Mouse (Mus musculus): ENCODE data around the gene Zfp180. TPM values are rescaled to one million over a fixed set of nuclear protein-coding genes. Genes with fewer than 3 reads are reported as not detected.

Gene Zfp180
- polyA plus RNA-seq, 1 experiment from 2014 or later, result 27.9 TPM

GRCm38 (mm10) chr7:24113001-24113400, 31.3 kb downstream of the Zfp180 start:
- WGBS, result 11% methylated on average over 12 of the region's 12 CpGs
- peak overlapping the region; percentile 81 for H3K27ac ChIP-seq
- peaks cover 20% of the 10 kb centered on the region for H3K36me3 ChIP-seq (replicated peaks)
- peaks cover 8% of the 10 kb centered on the region for H3K4me1 ChIP-seq
- no peaks in the 10 kb centered on the region for H3K27me3 ChIP-seq (ENCODE audit: poor library complexity, severe bottlenecking)
- peak; percentile 21 for DNase-seq (ENCODE audit: extremely low spot score, low spot score)
- peak overlapping the region; percentile 73 for H3K4me3 ChIP-seq
- peaks cover 26% of the 10 kb centered on the region for H3K9me3 ChIP-seq

GRCm38 (mm10) chr7:24116655-24117054, 34.9 kb downstream of the Zfp180 start:
- 85% methylated on average over 4 of the region's 4 CpGs for WGBS
- Histone ChIP-seq H3K9me3 (no peaks in the 10 kb centered on the region; the same call in 1 of the 2 replicates), H3K27ac (no peak overlapping the region), H3K36me3 (replicated peaks) (no peaks in the 10 kb centered on the region), H3K4me3 (no peak overlapping the region), H3K4me1 (peaks cover 8% of the 10 kb centered on the region), H3K27me3 (ENCODE audit: poor library complexity, severe bottlenecking) (no peaks in the 10 kb centered on the region)
- DNase-seq (ENCODE audit: extremely low spot score, low spot score), result no peak

- DNase-seq (ENCODE audit: extremely low spot score, low spot score), result no peak
- peaks cover 15% of the 10 kb centered on the region for H3K4me1 ChIP-seq
- WGBS, result 17% methylated on average over 6 of the region's 6 CpGs
- peak overlapping the region; percentile 86 for H3K27ac ChIP-seq
- H3K4me3 ChIP-seq, result peak overlapping the region; percentile 79
- H3K36me3 ChIP-seq (replicated peaks), result peaks cover 27% of the 10 kb centered on the region
- H3K9me3 ChIP-seq, result peaks cover 7% of the 10 kb centered on the region; the same call in 1 of the 2 replicates
- H3K27me3 ChIP-seq (ENCODE audit: poor library complexity, severe bottlenecking), result no peaks in the 10 kb centered on the region
Observed at GRCm38 (mm10) chr7:24133425-24133995, 51.8 kb downstream of the Zfp180 start.

- Histone ChIP-seq H3K27me3 (ENCODE audit: poor library complexity, severe bottlenecking) (no peaks in the 10 kb centered on the region), H3K27ac (peak within 1 kb of the TSS; percentile 86), H3K36me3 (replicated peaks) (peaks cover 33% of the 10 kb centered on the region), H3K4me1 (peaks cover 15% of the 10 kb centered on the region), H3K4me3 (peak within 1 kb of the TSS; percentile 79), H3K9me3 (peaks cover 7% of the 10 kb centered on the region; the same call in 1 of the 2 replicates)
- peak; percentile 83 for DNase-seq (ENCODE audit: extremely low spot score, low spot score)
- WGBS, result 4% methylated on average over 32 of the region's 32 CpGs
Observed at GRCm38 (mm10) chr7:24133996-24134828, 52.5 kb downstream of the Zfp180 start, which contains the start of gene Zfp235. Zfp235 (plus strand) TSS chr7:24134169.

GRCm38 (mm10) chr7:24142566-24142965, 60.8 kb downstream of the Zfp180 start:
- H3K36me3 ChIP-seq (replicated peaks), result peaks cover 49% of the 10 kb centered on the region
- no peak overlapping the region for H3K4me3 ChIP-seq
- no peak for DNase-seq (ENCODE audit: extremely low spot score, low spot score)
- WGBS, result 91% methylated on average over 6 of the region's 6 CpGs
- H3K27me3 ChIP-seq (ENCODE audit: poor library complexity, severe bottlenecking), result no peaks in the 10 kb centered on the region
- H3K27ac ChIP-seq, result no peak overlapping the region
- H3K4me1 ChIP-seq, result no peaks in the 10 kb centered on the region
- peaks cover 17% of the 10 kb centered on the region for H3K9me3 ChIP-seq

- Histone ChIP-seq H3K27me3 (ENCODE audit: poor library complexity, severe bottlenecking) (no peaks in the 10 kb centered on the region), H3K36me3 (replicated peaks) (no peaks in the 10 kb centered on the region), H3K4me1 (no peaks in the 10 kb centered on the region), H3K27ac (no peak overlapping the region), H3K9me3 (peaks cover 11% of the 10 kb centered on the region; the same call in 1 of the 2 replicates), H3K4me3 (no peak overlapping the region)
- WGBS, result 11% methylated on average over 1 of the region's 1 CpGs
- no peak for DNase-seq (ENCODE audit: extremely low spot score, low spot score)
Observed at GRCm38 (mm10) chr7:24153272-24153671, 71.5 kb downstream of the Zfp180 start.

Other genes starting within 250 kb of the Zfp180 start
- gene Vmn1r176, start 244.6 kb upstream of the Zfp180 start, polyA plus RNA-seq (2016; fragmentation: Nextera tagmentation; extraction: Ambion mirVana), result not detected in 2 replicates
- gene Vmn1r177, start 215.5 kb upstream of the Zfp180 start, polyA plus RNA-seq (2016; fragmentation: Nextera tagmentation; extraction: Ambion mirVana), result not detected in 2 replicates
- gene Vmn1r178, start 189.9 kb upstream of the Zfp180 start, polyA plus RNA-seq (2016; fragmentation: Nextera tagmentation; extraction: Ambion mirVana), result not detected in 2 replicates
- gene Vmn1r179, start 154.9 kb upstream of the Zfp180 start, polyA plus RNA-seq (2016; fragmentation: Nextera tagmentation; extraction: Ambion mirVana), result not detected in 2 replicates
- not detected in 2 replicates for gene Vmn1r180, start 131.3 kb upstream of the Zfp180 start, polyA plus RNA-seq (2016; fragmentation: Nextera tagmentation; extraction: Ambion mirVana)
- not detected in 2 replicates for gene Vmn1r181, start 107.3 kb upstream of the Zfp180 start, polyA plus RNA-seq (2016; fragmentation: Nextera tagmentation; extraction: Ambion mirVana)
- not detected in 2 replicates for gene V1rd19, start 80.2 kb upstream of the Zfp180 start, polyA plus RNA-seq (2016; fragmentation: Nextera tagmentation; extraction: Ambion mirVana)
- not detected in 2 replicates for gene Vmn1r183, start 28.7 kb upstream of the Zfp180 start, polyA plus RNA-seq (2016; fragmentation: Nextera tagmentation; extraction: Ambion mirVana)
- gene Zfp112, start 30.4 kb downstream of the Zfp180 start, polyA plus RNA-seq (2016; fragmentation: Nextera tagmentation; extraction: Ambion mirVana), result 3.3 and 4.0 TPM in 2 replicates
- 12.3 and 13.1 TPM in 2 replicates for gene Zfp235, start 52.2 kb downstream of the Zfp180 start, polyA plus RNA-seq (2016; fragmentation: Nextera tagmentation; extraction: Ambion mirVana)
- 4.9 and 6.3 TPM in 2 replicates for gene Zfp114, start 93.1 kb downstream of the Zfp180 start, polyA plus RNA-seq (2016; fragmentation: Nextera tagmentation; extraction: Ambion mirVana)
- gene Zfp111, start 129.5 kb downstream of the Zfp180 start, polyA plus RNA-seq (2016; fragmentation: Nextera tagmentation; extraction: Ambion mirVana), result 9.2 and 11.3 TPM in 2 replicates
- 5.4 and 7.1 TPM in 2 replicates for gene Zfp109, start 155.6 kb downstream of the Zfp180 start, polyA plus RNA-seq (2016; fragmentation: Nextera tagmentation; extraction: Ambion mirVana)
- 2.2 and 2.7 TPM in 2 replicates for gene Zfp108, start 172.9 kb downstream of the Zfp180 start, polyA plus RNA-seq (2016; fragmentation: Nextera tagmentation; extraction: Ambion mirVana)
- gene Zfp93, start 188.5 kb downstream of the Zfp180 start, polyA plus RNA-seq (2016; fragmentation: Nextera tagmentation; extraction: Ambion mirVana), result 7.1 and 9.6 TPM in 2 replicates
- 39.6 and 41.9 TPM in 2 replicates for gene Zfp61, start 219.3 kb downstream of the Zfp180 start, polyA plus RNA-seq (2016; fragmentation: Nextera tagmentation; extraction: Ambion mirVana)
- 12.9 and 13.2 TPM in 2 replicates for gene Zfp94, start 234.7 kb downstream of the Zfp180 start, polyA plus RNA-seq (2016; fragmentation: Nextera tagmentation; extraction: Ambion mirVana)